Mouse (Mus musculus) skeletal muscle tissue, adult 2 months (tissue): ENCODE data around the gene Prkab2.

Source experiments
- DNase-seq: peaks from one replicate; pipeline ENCODE4 v3.0.0-alpha.2; 2012; ENCODE audit warnings: low read depth, low spot score

The Prkab2 gene

DNA sequence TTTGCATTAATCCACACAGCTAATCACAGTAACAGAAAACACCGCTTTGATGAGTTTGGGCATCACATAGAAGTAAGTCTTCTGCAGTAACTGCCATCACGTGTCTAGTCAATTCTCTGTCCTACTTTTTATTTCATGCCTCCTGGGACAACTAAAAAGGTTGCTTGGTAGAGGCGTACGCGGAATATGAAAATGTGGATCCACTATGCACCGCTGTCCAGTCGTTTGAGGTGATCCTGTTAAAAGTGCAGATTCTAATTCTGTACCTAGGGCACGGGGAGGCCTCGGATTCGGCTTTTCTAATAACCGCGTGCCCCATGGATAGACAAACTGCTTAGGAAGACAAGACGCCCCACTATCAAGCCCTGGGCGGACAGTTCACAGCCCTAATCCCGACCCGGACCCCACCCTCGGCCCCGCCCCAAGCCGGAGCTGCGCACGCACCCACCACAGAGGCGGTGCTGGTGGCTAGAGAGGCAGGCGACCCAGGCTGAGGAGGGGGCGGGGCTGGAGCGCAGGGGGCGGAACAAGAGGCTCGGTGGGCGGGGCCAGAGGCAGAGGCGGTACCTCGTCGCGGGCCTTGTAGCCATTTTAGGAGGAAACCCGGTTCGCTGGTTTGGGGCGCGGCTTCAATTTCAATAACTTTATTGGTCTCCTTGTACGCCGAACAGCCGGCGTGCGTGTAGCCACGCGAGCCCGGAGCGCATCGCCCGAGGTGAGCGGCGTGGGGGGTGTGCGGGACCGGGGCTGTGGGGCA is at the start of gene Prkab2:
TSS of gene Prkab2 (plus strand) at position 539 of the 757 bp plus-strand sequence.
- peak; percentile 98 for DNase-seq

DNA sequence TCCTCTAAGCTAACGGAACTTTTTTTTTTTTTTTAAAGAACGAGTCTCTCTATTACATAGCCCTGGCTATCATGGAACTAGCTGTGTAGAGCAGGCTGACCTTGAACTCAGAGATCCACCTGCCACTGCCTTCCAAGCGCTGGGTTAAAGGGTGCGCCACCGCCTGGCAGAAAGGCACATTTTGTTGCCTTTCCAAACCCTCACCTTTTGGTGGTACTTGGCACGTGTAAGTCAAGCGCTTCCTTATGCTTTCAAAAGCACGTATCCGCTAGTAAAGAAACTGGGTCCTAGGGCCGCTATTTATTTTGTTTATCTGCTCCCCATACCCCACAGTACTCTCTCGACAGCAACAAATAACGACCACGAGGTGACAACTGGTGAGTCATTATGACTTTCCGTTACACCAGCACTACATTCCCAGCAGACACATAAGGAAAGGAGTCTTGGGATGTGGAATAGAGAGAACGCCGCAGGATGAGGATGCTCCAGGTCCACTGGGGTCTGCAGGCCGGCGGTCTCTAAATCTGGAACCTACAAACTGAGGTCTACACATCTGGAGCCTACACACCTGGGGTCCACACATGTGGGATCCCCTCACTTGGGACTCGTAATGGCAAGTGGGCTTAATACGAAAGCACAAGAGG is 48.7 kb upstream of the Prkab2 start:
- DNase-seq = no peak

DNA sequence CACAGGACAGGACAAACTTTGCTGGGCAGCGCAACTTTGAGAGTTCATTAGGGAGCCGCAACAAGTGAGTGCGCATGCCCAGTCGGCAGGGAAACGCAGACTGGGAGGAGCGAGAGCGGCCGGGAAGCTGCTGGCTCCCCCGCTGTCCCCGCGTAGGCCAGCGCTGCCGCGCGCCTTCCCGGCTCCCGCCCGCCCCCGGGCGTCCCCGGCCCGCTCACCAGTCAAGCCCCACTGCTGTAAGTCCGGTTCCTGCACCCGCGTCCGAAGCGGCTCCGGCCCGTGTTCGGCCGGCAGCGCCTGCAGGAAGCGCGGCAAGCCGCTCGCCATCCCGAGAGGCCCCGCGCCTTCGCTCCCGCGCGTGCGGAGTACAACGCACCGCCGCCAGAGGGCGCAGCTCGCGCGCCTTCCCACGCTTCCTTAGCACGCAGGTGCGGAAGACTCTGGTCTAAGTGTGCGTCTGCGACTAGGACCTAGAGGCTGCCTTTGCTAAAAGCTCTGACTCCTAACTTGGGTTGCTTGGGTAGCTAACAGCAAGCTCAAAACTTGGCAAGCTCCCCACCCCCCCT is 48.1 kb upstream of the Prkab2 start, which contains the start of gene Chd1l:
TSS of gene Chd1l (minus strand) at position 359 of the 566 bp plus-strand sequence.
- DNase-seq = peak; percentile 90

DNA sequence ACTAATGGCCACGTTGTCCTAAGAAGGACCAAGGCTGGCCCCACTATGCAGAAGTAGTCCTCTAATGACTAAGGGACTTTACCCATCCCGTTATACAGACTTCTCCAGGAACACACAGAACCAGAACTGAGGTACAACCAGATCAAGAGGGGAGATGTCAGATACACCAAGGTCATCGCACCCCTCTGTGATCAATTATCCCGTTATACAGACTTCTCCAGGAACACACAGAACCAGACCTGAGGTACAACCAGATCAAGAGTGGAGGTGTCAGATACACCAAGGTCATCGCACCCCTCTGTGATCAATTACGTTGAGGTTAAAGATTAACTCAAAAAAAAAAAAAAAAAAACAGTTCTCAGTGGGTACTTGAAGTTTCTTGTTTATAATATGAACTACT is 47.0 kb upstream of the Prkab2 start:
- no peak for DNase-seq

DNA sequence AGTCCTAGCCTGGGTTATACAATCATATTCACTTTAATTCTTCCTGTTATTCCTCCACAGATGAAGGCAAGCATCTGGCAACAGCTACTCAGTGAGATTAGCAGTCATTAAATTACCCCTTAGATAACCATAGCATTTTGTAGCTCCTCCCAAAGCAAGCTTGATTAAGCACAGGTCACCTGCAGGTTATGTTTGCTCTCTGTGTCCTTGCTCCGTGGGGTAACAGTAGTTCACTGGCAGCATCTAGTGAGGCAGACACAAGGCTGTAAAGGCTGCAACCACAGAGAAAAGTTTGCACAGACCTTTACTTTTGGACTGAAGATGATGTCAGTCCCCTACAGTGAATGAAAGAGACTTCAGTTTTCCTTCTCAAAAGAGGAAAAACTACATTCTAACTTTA is 42.8 kb upstream of the Prkab2 start:
- DNase-seq = no peak

DNA sequence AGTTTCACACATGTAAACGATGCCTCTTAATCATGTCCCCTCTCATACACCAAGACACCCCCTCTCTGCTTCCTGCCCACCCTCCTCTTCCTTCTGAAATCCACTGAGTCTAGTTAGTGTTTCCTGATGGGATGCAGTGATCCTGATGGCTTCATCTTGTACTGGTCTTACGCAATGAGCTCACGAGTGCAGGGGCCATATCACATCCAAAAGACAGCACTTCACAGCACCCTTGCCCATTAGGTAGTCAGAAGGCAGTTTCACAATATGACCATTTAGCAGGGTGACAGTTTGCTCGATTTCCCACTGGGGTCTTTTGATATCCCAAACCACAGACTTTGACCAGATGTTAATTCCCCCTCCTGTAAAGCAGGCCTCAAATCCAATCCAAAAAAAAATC is 42.1 kb upstream of the Prkab2 start:
- DNase-seq = no peak

DNA sequence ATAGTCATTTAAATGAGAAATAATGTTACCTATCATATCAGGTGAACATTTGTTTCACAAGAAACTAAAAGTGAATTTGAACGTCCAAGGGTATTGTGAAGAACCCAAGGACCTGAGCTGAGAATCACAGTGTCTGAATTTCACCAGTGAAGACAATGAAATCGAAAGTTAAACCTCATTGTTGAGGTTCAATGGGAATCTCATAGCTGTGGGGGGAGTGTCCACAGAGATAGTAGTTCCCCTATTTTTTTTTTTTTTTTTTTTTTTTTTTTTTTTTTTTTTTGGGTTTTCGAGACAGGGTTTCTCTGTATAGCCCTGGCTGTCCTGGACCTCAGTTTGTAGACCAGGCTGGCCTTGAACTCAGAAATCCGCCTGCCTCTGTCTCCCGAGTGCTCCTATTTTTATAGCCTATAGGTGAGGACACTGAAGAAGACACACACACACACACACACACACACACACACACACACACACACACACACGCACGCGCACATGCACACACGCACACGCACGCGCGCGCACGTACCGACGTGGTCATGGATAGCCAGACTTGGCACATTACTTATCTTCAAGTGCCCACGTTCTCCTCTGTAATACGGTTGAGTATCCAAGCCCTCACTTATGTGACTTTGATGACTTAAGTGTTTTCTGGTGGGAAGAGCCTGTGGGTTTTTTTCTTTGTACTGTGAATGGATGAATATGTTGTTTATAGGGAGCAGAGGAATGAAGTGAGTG is 40.7 kb upstream of the Prkab2 start:
- DNase-seq = no peak

DNA sequence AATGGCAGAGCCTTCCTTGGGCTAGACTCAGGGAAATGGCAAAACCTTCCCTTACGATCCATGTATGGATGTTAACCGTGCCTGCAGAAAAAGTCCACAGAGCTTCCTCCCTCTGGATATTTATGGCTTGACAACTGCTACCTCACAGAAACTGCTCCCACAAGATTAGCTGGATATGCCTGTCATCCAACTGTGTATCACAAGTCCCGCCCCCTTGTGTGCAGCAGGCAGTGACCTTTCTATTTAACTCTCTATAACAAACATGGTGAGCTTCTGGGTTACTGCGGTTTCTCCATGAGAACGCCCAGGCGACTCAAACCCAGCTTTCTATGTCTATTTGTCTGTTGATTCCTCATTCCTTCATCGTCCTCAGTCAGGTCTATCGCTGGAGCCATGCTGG is 40.1 kb upstream of the Prkab2 start:
- no peak for DNase-seq

DNA sequence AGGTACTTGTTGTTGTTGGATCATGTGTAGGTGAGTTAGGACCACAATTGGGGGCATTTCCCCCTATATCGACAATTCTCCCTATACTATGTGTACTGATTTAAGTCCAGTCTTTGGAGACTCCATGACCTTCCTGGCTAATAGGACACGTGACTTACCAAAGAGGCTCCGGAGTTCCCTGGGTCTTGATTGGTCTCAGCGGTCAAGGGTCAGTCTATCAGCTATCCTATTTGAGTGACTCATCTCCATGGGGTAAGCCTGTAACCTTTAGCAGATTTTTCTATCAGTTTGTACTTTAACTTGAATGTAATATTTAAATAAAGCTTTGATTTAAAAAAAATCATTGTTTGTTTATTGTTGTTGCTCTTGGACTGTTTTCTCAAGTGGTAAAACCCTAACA is 37.3 kb upstream of the Prkab2 start:
- no peak for DNase-seq

DNA sequence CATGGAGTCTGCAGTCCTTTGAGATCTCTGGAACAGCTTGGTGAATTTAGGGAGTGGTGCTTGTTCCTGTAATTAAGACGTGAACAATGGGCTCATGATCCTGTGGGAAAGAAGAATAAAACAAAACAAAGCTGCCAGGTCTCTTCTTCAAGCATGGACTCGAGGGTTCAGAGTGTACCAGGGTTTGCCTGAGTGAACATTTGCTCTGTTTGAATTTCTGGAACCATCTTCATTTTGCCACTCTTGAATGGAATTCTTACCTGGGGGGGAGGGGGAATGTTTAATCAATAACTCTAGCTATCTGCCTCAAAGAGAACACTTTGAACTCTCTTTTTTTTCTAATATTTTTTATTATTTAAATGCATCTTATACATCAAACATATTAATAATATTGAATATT is 33.4 kb upstream of the Prkab2 start:
- DNase-seq = no peak

DNA sequence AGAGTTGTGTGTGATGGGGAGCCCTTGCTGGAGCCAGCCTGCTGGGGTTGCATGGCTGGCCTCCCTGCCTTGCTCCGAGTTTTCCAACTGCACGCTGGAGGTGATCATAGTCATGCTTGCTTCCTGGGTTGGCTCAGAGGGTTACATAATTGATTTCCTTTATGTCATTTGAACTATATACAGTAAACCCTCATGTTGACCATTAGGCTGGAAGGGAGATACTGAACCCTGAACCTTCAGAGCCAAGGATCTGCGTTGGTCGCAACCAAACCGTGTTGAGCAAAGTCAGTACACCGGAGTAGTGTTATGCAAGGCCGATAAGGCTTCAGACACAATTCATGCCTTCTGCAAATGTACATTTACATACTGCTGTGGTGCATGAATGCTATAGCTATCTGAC is 30.1 kb upstream of the Prkab2 start:
- DNase-seq = no peak

DNA sequence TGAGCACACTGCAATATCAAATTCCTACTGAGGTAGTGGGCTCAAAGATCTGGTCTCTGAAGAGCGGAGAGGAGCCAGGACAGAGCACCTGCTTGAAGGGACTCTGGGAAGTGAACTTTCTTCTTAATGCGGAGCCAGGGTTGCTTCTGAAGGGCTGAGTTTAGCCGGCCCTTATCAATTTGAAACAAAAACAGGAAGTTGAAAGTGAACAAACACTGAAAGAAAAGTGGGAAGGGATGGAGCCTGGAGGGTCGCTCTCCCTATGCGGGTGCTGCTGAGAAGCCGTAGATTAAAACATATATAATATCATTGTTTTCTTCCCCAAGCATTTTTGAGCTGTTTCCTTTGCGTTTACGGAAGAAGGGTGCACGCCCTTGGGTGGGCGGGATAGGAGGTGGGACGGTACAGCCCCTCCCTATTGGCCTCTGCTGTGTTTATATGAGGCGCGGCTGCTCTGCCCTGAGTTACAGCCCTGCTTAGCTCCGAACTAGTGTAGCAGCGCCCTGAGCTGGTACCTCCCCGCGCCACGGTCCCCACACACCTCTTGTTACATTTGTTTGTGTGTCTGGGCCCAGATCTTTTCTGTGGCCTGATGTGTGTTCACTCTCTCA is 29.5 kb upstream of the Prkab2 start, which contains the start of gene Fmo5:
TSS of gene Fmo5 (plus strand) at position 414 of the 611 bp plus-strand sequence.
- DNase-seq = peak; percentile 61

DNA sequence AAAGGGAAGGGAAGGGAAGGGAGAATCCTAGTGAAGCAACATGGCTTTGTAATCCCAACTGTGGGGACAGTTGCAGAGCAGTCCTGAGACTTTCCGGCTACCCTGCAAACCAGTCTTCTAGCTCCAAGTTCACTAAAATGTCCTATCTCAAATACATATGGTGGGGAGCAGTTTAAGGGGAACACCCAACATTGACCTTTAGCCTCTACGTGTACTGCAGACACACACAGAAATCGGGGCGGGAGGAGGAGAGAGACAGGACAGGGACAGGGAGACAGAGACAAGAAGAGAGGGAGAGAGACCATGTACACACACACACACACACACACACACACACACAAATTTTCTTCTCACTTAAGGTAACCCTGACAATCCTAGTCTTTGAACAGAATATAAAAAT is 28.1 kb upstream of the Prkab2 start:
- DNase-seq = no peak

DNA sequence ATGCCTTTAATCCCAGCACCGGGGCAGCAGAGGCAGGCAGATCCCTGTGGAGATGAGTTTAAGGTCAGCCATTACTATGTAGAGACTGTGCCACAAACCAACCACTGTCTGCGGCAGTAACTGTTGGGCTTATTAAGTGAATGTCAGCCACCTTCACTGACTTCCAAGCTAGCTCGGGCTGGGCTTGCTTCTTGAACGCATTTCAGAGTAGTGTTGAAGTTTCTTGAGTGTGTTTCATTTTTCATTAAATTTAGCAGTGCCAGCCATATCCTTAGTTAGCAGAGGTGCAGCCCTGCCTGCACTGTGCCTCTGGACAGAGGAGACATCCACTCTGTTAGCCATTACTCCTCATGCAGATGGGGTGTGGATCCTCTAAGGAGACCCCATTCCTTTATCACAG is 27.2 kb upstream of the Prkab2 start:
- no peak for DNase-seq

DNA sequence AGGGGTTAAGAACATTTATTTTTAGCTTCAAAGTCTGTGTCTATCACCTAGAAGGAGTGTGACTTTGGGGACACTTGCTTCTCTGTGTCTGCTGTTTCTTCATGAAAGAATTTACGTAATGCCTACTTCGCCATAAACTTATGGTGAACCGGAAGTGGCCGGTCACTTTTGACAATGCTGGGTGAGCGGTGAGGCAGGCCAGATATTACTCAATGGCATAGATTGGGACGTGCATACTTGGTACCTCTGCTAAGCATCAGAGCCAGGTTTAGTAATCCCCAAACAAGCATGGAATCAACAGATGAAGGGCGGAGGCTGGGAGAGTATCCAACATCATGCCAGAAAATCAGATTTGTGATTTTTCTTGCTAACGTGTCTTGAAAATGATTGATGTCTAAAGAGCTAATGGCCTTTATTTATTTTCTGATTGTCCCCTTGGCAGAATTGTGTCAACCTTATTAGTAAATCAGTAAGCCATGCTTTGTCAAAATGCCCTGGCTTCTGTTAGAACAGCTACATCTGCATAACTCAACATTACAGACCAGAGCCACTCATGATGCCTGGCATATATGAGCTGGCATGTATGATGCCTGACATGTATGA is 26.6 kb upstream of the Prkab2 start:
- no peak for DNase-seq

DNA sequence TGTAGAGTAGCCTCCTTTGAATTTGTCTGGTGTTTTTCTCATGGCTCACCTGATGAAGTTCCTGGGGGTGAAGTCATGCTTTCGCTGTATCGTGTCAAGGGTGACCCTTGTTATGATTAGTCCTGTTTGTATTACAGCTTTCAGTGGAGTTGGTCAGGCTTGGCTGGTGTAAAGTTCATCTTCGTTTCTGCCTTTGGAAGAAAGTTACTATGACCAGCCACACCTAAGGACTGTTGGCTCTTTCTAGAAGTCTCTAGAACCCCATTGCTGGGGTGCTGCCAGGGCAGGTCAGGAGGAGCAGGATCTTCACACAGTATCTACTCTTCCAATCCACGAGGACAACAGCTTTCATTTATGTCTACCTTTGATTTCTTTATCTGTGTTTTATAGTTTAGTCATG is 24.5 kb upstream of the Prkab2 start:
- DNase-seq = no peak

DNA sequence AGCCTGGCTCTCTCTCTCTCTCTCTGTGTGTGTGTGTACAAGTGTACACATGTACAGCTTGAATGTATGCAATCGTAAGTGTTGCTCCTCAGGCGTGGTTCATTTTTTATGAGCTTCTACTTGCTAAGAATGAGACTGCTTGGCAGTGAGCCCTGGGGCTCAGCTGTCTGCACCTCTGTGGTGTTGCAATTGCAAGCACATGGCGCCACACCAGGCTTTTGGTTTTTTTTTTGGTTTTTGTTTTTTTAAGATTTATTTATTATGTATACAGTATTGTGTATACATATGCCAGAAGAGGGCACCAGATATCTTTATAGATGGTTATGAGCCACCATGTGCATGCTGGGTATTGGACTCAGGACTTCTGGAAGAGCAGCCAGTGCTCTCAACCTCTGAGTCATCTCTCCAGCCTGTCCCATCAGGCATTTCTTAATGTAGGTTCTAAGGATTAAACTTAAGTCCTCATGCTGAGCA is 23.7 kb upstream of the Prkab2 start:
- peak; percentile 71 for DNase-seq

DNA sequence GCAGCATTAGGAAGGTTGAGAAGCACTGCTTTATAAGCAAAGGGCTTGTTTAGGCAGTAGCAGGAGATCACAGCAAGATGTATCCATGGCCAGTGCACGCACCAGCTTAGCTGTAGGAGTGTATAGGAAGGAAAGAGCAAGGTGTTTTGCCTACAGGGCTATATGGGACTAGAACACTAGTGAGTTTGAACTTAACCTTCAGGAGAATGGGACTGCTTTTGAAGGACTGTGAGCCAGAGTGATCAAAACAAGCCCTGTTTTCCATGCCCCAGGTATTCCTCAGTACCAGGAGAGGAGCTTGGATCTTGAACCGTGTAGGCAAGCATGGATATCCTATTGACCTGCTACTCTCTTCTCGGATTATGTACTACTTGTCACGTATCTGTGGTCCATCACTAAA is 16.6 kb upstream of the Prkab2 start:
- no peak for DNase-seq

DNA sequence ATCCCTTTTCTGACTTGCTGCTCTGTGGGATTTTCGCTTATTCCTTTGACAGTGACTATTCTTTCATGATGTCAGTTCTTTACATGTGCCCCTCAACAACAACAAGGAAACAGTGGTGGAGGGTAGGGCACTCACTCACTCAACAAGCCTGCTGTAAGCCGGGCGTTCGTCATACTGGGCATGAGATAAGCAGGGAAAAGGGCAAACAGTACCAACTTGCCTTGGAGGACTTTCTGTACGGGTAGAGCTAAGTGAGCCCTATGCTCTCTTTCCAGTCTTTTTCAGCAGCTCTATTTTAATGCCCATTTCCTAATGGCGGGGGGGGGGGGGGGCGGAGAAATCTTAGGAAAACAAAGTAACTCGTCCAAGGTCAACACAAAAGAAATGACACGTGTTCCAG is 16.0 kb upstream of the Prkab2 start:
- DNase-seq = no peak

DNA sequence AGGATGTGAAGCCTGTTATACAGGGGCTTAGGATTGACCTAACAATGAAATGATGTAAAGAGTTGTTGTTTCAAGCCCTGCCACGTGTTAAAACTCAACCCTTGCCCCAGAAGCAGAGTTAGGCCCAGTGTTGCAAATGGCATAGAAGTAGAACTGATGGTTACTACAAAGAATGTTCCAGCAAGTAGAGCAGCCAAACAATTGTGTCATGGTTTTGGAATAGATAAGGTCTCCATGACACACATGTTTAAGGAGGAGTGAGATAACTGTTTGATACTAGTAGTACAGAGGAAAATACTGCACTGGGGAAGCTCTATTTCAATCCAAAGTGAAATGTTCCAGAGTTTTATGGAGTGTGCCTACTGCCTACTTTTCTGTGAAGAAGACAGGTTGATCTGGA is 9.5 kb upstream of the Prkab2 start:
- no peak for DNase-seq

DNA sequence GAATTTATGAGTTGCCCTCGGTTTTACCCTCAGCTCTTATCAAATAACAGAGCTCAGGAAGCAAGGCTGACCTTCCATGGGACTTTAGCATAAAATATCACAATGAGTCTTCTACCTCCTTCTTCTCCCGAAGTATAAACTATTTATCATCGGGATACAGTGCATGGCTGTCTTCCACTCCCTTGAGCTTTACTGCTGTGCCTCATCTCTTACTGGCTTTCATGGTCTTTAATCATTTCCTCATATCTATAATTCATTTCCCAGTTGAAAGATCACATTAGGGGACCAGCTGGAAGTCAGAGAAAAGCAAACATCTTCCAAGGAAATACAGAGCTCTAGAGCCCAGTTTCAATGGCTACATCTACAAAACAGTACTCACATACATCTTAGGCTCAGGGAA is 9.0 kb upstream of the Prkab2 start:
- no peak for DNase-seq
